Mouse (Mus musculus) forebrain, embryonic 12.5 days (tissue): ENCODE results near the gene Ugt1a8. TPM values are rescaled to one million over a fixed set of nuclear protein-coding genes. Genes with fewer than 3 reads are reported as not detected.
"Not testable (repeated sequence)": the region's sequence is repeated elsewhere in the genome, so short reads cannot be mapped to it uniquely, and the experiment has no call there.

Experiments
- ATAC-seq: fragments of 200-750 bp; cut with Nextera tagmentation; 2 replicates; pipeline ENCODE4 v1.8.0; 2017; ENCODE audit warnings: moderate TSS enrichment; ENCODE audit not compliant: low FRiP score
- H3K27ac ChIP-seq: fragments of 300-500 bp; sonication (generic); 2 replicates; pipeline ENCODE4 v1.5.1; 2016; ENCODE audit warnings: mild to moderate bottlenecking
- H3K27me3 ChIP-seq: fragments of 300-500 bp; sonication (generic); 2 replicates; pipeline ENCODE4 v1.6.1; 2016; ENCODE audit warnings: mild to moderate bottlenecking
- H3K36me3 ChIP-seq: fragments of 300-500 bp; sonication (generic); replicated peaks from 2 replicates; pipeline ENCODE4 v1.6.1; 2016; ENCODE audit warnings: mild to moderate bottlenecking
- H3K4me1 ChIP-seq: fragments of 300-500 bp; sonication (generic); 2 replicates; pipeline ENCODE4 v1.6.1; 2016
- H3K4me2 ChIP-seq: fragments of 300-500 bp; sonication (generic); 2 replicates; pipeline ENCODE4 v1.6.1; 2016; ENCODE audit warnings: mild to moderate bottlenecking, moderate library complexity
- H3K4me3 ChIP-seq: fragments of 300-500 bp; sonication (generic); replicated peaks from 2 replicates; pipeline ENCODE4 v1.5.1; 2016; ENCODE audit warnings: mild to moderate bottlenecking
- H3K9ac ChIP-seq: fragments of 300-500 bp; sonication (generic); 2 replicates; pipeline ENCODE4 v1.6.1; 2016; ENCODE audit warnings: mild to moderate bottlenecking
- H3K9me3 ChIP-seq: fragments of 300-500 bp; sonication (generic); 2 replicates; pipeline ENCODE4 v1.6.1; 2016
- WGBS: fragments of 180-500 bp; shearing (Covaris S2); methylation state at CpG from one replicate; pipeline ENCODE4 v1.1.7; 2016; 5-methylcytosine and 5-hydroxymethylcytosine counted together
- polyA plus RNA-seq: library from polyadenylated mRNA; unstranded; fragments of >200 nt; fragmentation: Nextera tagmentation; extraction: Ambion mirVana; gene quantifications from 2 replicates; pipeline ENCODE4 v1.2.1, GENCODE M21; 2016

The Ugt1a8 gene
- polyA plus RNA-seq, 1 experiment from 2014 or later: not detected

DNA sequence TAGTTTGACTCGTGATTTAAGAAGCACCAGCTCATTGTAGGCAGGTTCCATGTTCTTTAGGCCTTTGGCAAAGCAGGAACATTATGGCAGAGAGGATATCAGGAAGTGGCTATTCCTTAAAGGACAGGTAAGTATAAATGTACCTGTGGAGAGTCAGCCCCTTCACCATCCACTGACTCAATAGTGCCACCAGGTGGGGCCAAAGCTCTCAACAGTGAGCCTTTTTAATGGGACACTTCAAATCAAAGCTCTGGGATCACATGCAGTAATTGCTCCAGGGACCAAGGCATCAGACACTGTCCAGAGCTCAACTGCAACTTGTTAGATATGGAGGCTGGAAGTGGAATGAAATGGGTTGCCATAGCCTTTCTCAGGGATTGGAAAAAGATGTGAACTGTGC is 33.9 kb downstream of the Ugt1a8 start:
- H3K27ac ChIP-seq, H3K4me2 ChIP-seq, H3K9me3 ChIP-seq, ATAC-seq, H3K4me3 ChIP-seq, H3K9ac ChIP-seq, H3K4me1 ChIP-seq, H3K36me3 ChIP-seq, H3K27me3 ChIP-seq: not testable (repeated sequence)
- no CpG with 5 or more reads among the region's 1 CpGs for WGBS

DNA sequence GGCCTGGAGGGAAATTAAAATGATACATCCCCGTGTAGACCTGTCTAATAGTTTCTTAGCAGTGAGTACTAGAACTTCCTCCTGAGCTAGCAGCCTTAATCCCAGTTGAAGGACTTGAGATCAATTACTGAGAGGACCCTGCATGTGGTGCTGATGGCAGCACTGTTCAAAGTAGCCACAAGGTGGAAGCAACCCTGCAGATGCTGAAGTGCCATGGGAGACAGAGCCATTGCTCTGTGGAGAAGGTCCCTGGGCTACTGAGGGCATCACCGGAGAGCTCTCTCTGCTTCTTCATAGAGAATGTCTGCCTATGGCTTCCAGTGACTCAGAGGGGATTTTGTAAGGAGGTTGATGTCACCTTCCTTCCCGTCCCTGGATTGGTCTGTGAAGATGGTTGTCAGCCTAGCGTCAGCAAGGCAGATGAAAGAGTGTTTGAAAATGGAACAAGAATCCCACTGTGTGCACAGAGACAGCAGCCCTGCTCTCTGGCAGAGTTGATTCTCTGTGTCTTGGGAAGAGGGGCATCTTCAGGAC is 38.3 kb downstream of the Ugt1a8 start:
- H3K36me3 ChIP-seq, H3K4me3 ChIP-seq, H3K27me3 ChIP-seq, H3K4me2 ChIP-seq, H3K27ac ChIP-seq, ATAC-seq, H3K4me1 ChIP-seq, H3K9me3 ChIP-seq, H3K9ac ChIP-seq: not testable (repeated sequence)
- 70% methylated on average over 4 of the region's 4 CpGs for WGBS

DNA sequence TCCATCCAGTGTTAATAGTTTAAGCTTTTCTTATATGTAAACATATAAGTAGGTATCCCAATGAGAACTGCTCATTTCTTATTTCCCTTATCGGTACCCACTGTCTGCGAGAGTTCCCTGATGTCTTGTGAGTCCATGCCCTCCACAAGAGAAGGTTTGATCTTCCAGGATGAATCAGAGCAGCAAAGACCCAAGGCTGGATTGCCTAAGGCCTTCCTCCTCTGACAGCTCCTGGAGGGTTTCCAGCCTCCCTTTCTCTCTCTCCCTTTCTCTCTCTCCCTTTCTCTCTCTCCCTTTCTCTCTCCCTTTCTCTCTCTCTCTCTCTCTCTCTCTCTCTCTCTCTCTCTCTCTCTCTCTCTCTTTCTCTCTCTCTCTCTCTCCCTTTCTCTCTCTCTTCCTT is 41.5 kb downstream of the Ugt1a8 start:
- not testable (repeated sequence) for H3K4me3 ChIP-seq, H3K9ac ChIP-seq, H3K36me3 ChIP-seq, H3K4me1 ChIP-seq, H3K9me3 ChIP-seq, H3K27me3 ChIP-seq, H3K27ac ChIP-seq, ATAC-seq, H3K4me2 ChIP-seq
- 92% methylated on average over 2 of the region's 2 CpGs for WGBS

DNA sequence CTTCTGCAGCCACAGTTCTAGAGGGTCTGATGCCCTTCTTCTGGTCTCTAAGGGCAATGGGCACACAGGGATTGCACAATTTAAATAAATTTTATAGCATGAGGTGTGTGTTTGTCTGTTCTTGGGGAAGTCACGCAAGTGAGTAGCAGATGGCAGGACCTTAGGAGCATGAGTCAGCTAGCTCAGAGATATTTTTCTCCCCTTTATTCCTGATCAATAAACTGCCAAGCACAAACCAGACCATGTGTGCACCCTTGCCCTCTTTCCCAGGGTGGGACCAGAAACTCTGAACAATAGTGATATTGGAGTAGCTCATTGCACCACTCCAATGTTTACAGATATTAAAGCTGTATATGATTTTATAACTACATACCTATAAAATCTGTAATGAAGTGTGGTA is 42.6 kb downstream of the Ugt1a8 start:
- not testable (repeated sequence) for ATAC-seq, H3K27me3 ChIP-seq, H3K4me1 ChIP-seq, H3K9me3 ChIP-seq, H3K4me3 ChIP-seq, H3K9ac ChIP-seq, H3K36me3 ChIP-seq, H3K27ac ChIP-seq, H3K4me2 ChIP-seq
- whole genome bisulfite sequencing: 97% methylated on average over 1 of the region's 1 CpGs

DNA sequence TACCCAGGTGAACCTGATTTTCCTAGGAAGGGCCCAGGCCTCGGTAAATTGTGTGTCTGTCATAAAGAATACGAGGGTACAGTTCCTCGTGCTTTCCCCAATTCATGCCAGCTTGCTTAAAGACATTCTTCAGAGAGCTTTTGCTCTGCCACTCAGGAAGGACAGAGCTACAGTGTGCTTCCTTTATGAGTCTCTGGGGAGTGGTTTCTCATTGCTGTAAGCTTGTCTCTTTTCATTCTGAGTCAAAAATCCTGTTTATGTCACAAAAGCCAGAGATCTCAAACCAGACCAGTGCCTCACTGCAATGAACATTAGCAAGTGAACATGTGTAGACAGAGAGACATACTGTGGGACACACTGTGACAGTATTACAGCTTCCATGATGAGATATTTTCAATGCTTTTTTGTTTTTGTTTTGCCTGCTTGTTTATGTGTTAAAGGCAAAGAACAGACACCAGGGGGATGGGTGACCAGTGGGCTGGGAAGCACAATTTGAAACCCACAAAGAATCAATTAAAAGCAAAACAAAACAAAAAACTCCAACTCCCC is 46.4 kb downstream of the Ugt1a8 start:
- 54% methylated on average over 3 of the region's 3 CpGs for WGBS
- no peaks in the 10 kb centered on the region for H3K9me3 ChIP-seq
- H3K4me1 ChIP-seq: peaks cover 10% of the 10 kb centered on the region
- no peak for ATAC-seq
- H3K27me3 ChIP-seq: no peaks in the 10 kb centered on the region
- no peak overlapping the region for H3K4me2 ChIP-seq
- H3K36me3 ChIP-seq: no peaks in the 10 kb centered on the region
- 0 out of 2 replicates have a peak overlapping the region, but pooled peaks have one; percentile 37 for H3K27ac ChIP-seq
- no peak overlapping the region for H3K9ac ChIP-seq
- H3K4me3 ChIP-seq: no peak overlapping the region

DNA sequence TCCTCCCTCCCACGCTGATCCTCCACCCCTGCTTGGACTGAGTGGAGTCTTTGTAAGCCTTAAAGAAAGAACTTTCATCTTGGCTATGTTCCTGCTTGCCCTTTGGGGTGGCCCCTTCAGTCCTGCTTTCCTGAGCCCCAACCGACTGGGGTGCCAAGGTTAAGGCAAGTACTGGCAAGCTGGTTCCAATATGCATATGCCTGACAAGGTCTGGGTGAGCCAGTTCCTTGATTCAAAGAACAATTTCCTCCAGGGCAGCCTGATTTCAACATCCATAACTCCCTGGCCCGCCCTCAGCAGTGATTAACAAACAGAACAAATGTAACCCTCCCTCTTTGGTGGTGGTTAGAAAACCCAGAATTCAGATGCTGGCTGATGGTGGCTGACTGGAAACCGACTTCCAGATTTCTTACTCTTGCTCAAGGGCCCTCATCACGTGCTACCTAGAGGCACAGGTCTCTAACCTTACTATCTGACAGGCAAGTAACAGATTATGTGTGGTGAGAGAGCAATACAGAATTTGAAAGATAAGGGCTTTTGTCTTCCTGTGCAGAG is 46.9 kb downstream of the Ugt1a8 start, which contains the start of gene Ugt1a6a:
TSS of gene Ugt1a6a (plus strand) at position 353 of the 555 bp plus-strand sequence.
- not testable (repeated sequence) for H3K9ac ChIP-seq, H3K4me2 ChIP-seq, H3K36me3 ChIP-seq, H3K9me3 ChIP-seq, ATAC-seq, H3K27me3 ChIP-seq, H3K4me1 ChIP-seq, H3K4me3 ChIP-seq
- 0 out of 2 replicates have a peak within 1 kb of the TSS, but pooled peaks have one; percentile 37 for H3K27ac ChIP-seq
- 37% methylated on average over 5 of the region's 5 CpGs for WGBS

DNA sequence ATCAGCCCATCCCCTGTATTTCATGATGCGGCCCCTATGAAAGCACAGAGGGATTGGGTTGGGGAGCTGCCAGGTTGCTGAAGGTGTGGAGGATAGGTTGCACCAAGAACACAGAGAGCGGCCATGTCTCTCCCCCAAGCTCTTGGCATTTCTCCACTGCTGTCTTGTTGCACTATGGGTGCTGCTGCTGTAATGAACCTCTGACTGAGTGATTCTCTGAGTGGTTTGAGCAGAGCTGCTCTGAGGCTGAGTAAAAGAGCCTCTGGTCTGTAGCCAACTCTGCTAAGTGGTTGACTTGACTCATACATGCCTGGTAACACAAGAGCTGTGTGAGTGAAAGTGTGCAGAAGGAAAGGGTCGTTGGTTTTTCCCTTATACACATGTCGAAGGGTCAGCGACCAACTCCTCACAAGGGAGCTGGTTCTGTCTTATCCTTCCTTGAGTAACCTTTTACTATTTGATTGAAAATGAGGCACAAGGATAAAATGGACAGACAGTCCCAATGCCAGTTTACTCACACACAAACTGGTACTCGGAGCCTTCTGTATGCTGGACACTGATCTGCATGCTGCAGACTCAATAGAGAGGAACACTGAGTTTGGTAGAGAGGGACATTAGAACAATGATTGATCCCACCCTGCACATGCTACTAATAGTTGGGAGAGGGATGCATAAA is 47.8 kb downstream of the Ugt1a8 start:
- not testable (repeated sequence) for H3K4me1 ChIP-seq, H3K27ac ChIP-seq, H3K4me3 ChIP-seq, ATAC-seq, H3K36me3 ChIP-seq, H3K9ac ChIP-seq, H3K4me2 ChIP-seq, H3K27me3 ChIP-seq, H3K9me3 ChIP-seq
- WGBS: 87% methylated on average over 6 of the region's 6 CpGs

DNA sequence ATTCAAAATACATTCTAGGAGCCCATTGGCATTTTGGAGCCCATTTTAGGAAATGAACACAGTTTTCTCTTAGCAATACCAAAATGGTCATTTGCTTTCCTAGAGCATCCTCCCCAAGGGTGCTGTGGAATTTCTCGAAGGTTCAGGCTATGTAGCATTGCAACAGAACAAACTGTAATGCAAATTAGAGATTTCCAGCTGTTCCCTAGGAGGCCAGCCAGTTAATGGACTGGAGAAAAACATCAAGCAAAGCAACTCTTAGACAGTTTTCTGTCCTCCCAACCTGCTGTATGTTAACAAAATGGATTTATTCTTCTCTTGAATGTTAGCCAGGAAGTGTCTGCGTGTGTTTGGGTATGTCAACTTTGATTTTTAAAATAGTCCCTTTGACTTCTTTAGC is 49.0 kb downstream of the Ugt1a8 start:
- 81% methylated on average over 2 of the region's 2 CpGs for WGBS
- no peak for ATAC-seq
- peaks cover 10% of the 10 kb centered on the region for H3K4me1 ChIP-seq
- H3K9me3 ChIP-seq: no peaks in the 10 kb centered on the region
- H3K9ac ChIP-seq: no peak overlapping the region
- no peak overlapping the region for H3K4me2 ChIP-seq
- no peak overlapping the region for H3K4me3 ChIP-seq
- H3K36me3 ChIP-seq: no peaks in the 10 kb centered on the region
- H3K27ac ChIP-seq: no peak overlapping the region
- no peaks in the 10 kb centered on the region for H3K27me3 ChIP-seq

DNA sequence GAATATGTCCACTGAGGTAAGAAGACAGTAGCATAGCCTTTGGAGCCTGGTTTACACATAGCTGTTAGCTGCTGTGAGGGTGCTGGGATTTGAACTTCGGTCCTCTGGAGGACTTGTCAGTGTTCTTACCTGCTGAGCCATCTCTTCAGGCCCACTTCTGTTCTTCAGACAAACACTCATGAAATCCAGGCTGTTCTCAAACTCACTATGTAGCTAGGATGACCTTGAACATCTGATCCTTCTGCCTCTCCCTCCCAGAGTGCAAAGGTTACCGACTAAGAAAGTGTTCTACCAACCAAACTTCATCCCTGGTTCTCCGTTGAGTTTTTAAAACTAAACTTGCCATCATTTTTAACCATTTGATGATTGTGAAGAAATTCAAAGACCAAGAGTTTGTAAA is 49.7 kb downstream of the Ugt1a8 start:
- Histone ChIP-seq H3K36me3 (no peaks in the 10 kb centered on the region), H3K9ac (no peak overlapping the region), H3K4me1 (peaks cover 10% of the 10 kb centered on the region), H3K4me3 (no peak overlapping the region), H3K9me3 (no peaks in the 10 kb centered on the region), H3K27ac (no peak overlapping the region), H3K27me3 (no peaks in the 10 kb centered on the region), H3K4me2 (no peak overlapping the region)
- ATAC-seq: no peak
- WGBS: 92% methylated on average over 3 of the region's 3 CpGs

DNA sequence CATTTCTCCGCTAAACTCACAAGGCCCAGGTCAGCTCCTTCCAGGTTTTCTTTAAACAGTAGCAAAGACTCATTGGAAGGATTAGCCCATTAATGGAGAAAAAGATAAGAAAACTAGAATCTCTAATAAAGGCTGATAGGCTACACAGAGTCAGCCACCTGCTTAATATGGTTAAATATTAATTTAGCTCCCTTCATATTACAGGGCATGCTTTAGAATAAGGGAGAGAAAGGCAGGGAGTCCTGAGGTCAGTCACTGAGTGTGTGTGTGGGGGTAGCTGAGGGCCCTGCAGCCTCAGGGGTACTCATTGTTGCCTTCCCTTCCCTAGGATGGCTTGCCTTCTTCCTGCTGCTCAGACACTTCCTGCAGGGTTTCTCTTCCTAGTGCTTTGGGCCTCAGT is 50.5 kb downstream of the Ugt1a8 start:
- no peaks in the 10 kb centered on the region for H3K36me3 ChIP-seq
- 100% methylated on average over 1 of the region's 1 CpGs for WGBS
- H3K9ac ChIP-seq: no peak overlapping the region
- peaks cover 10% of the 10 kb centered on the region for H3K4me1 ChIP-seq
- H3K4me2 ChIP-seq: no peak overlapping the region
- no peaks in the 10 kb centered on the region for H3K27me3 ChIP-seq
- H3K27ac ChIP-seq: no peak overlapping the region
- ATAC-seq: no peak
- no peak overlapping the region for H3K4me3 ChIP-seq
- no peaks in the 10 kb centered on the region for H3K9me3 ChIP-seq

DNA sequence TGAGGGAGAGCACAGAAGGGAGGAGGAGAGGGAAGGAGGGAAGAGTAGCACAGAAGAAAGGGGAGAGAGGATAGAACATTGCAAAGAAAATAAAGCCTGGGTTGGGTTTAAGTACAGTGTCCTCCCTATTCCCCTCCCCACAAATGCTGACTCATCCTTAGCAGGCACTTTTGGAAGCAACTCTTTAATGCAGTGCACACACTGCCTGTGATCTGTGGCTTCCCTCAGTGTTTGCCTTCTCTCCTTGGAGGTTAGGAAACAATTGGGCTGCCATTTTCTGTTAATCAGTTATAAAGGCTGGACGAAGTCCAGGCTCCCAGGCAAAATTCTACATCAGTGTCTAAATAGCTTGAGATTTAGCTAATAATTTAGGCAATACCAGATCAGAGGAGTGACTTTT is 52.9 kb downstream of the Ugt1a8 start:
- not testable (repeated sequence) for H3K4me1 ChIP-seq, H3K27me3 ChIP-seq, H3K4me2 ChIP-seq, H3K36me3 ChIP-seq, ATAC-seq, H3K9ac ChIP-seq, H3K9me3 ChIP-seq, H3K27ac ChIP-seq, H3K4me3 ChIP-seq
- WGBS: 78% methylated on average over 1 of the region's 1 CpGs

DNA sequence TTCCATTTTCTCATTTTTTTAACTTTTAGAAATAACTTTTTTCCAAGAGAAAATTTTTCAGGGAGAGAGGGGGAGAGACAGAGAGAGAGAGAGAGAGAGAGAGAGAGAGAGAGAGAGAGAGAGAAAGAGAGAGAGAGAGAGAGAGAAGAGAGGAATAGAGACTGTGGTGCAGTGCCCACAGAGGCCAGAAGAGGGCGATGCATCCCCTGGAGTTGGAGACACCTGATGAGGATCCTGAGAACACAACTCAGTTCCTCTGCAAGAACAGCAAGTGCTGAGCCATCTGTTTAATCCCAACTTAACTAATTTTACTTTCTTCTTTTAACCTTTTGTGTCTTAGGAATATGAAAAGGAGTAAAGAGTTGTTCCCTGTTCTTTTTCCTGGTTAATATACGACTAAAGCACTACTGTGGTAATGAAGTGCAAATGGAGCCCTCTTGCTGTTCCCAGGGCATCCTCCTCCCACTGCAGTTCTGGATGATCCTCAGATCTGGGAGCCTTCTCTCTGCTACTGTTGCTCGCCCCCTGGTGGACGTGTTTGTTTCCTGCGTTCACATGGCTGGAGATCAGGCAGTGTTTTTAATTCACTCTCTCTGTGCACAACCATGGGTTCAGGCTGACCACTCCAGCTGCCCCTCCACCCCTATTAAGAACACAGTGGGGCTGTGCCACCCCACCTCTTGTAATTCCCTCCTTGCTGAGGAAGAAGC is 56.5 kb downstream of the Ugt1a8 start:
- not testable (repeated sequence) for H3K9me3 ChIP-seq, H3K4me3 ChIP-seq, H3K9ac ChIP-seq, H3K4me2 ChIP-seq, H3K36me3 ChIP-seq, H3K4me1 ChIP-seq, H3K27me3 ChIP-seq, H3K27ac ChIP-seq
- 4% methylated on average over 5 of the region's 5 CpGs for WGBS
- peak; percentile 39; the same call in 1 of the 2 replicates for ATAC-seq
